Mouse (Mus musculus) T-helper 17 cell (primary cell): ENCODE measurements around the gene Krtcap3.

Source experiments
- in situ Hi-C, 2 experiments: fragments of 300-600 bp; cut with MboI, MseI; formaldehyde crosslinking; loops; 1 replicate in 1 of 2; 2 replicates in 1 of 2; pipeline ENCODE4 v1.15.1; 2025; ENCODE audit warnings: high pct_unique_total_duplicates in 2 of 2

The Krtcap3 gene

GRCm38 (mm10) chr5:31252795-31253545 is 1.5 kb downstream of the Krtcap3 start:
- in situ Hi-C loops, result no loop called here

- in situ Hi-C loops, result no loop called here
Measured at GRCm38 (mm10) chr5:31253806-31254205, 2.3 kb downstream of the Krtcap3 start.

- in situ Hi-C loops, result no loop called here
Measured at GRCm38 (mm10) chr5:31254452-31254851, 3.0 kb downstream of the Krtcap3 start.

- in situ Hi-C loops, result no loop called here
Measured at GRCm38 (mm10) chr5:31254901-31255300, 3.4 kb downstream of the Krtcap3 start.

GRCm38 (mm10) chr5:31255381-31255780 is 3.9 kb downstream of the Krtcap3 start:
- in situ Hi-C loops, result no loop called here

- in situ Hi-C loops, result no loop called here
Measured at GRCm38 (mm10) chr5:31255971-31256370, 4.5 kb downstream of the Krtcap3 start.

- in situ Hi-C loops, result no loop called here
Measured at GRCm38 (mm10) chr5:31257616-31258015, 6.1 kb downstream of the Krtcap3 start.

GRCm38 (mm10) chr5:31266101-31266500 is 14.6 kb downstream of the Krtcap3 start:
- in situ Hi-C loops, result no loop called here

GRCm38 (mm10) chr5:31267686-31268085 is 16.2 kb downstream of the Krtcap3 start:
- in situ Hi-C loops, result no loop called here

- in situ Hi-C loops, result no loop called here
Measured at GRCm38 (mm10) chr5:31273018-31273417, 21.5 kb downstream of the Krtcap3 start.

- in situ Hi-C loops, result no loop called here
Measured at GRCm38 (mm10) chr5:31279245-31279988, 27.9 kb downstream of the Krtcap3 start.

- in situ Hi-C loops, result no loop called here
Measured at GRCm38 (mm10) chr5:31288225-31288624, 36.7 kb downstream of the Krtcap3 start.

- in situ Hi-C loops, result no loop called here
Measured at GRCm38 (mm10) chr5:31288655-31289054, 37.2 kb downstream of the Krtcap3 start.

- in situ Hi-C loops, result loop anchor here in 1 of 2 experiments (5.0 kb wide), 1 partner anchor 97 kb away; the partner anchor contains the start of genes Eif2b4 and Snx17
Measured at GRCm38 (mm10) chr5:31289626-31290230, 38.2 kb downstream of the Krtcap3 start.

GRCm38 (mm10) chr5:31290521-31291360 is 39.2 kb downstream of the Krtcap3 start, which contains the start of gene Ift172:
Gene Ift172, minus strand, starts transcription at chr5:31291116.
- in situ Hi-C loops, result loop anchor here in 1 of 2 experiments (5.0 kb wide), 1 partner anchor 98 kb away; the partner anchor contains the start of genes Eif2b4 and Snx17

- in situ Hi-C loops, result loop anchor here in 1 of 2 experiments (5.0 kb wide), 1 partner anchor 99 kb away; the partner anchor contains the start of genes Eif2b4 and Snx17
Measured at GRCm38 (mm10) chr5:31291361-31291688, 39.8 kb downstream of the Krtcap3 start.

GRCm38 (mm10) chr5:31294964-31295605 is 43.6 kb downstream of the Krtcap3 start:
- in situ Hi-C loops, result loop anchor here in 1 of 2 experiments (5.0 kb wide), 1 partner anchor 103 kb away; the partner anchor contains the start of genes Eif2b4 and Snx17

- in situ Hi-C loops, result no loop called here
Measured at GRCm38 (mm10) chr5:31295606-31296141, 44.2 kb downstream of the Krtcap3 start, which contains the start of gene Fndc4. Gene Fndc4, minus strand, starts transcription at chr5:31296080.

- in situ Hi-C loops, result no loop called here
Measured at GRCm38 (mm10) chr5:31297047-31297757, 45.7 kb downstream of the Krtcap3 start, which contains the start of gene Gckr. Gene Gckr, plus strand, starts transcription at chr5:31297443.
